10 mouse cellular contexts compared by ENCODE assay signal in genomic region chr7:18962171-18962792, GRCm38 (mm10). TPM values are rescaled to one million over a fixed set of nuclear protein-coding genes. Genes with fewer than 3 reads are reported as not detected.
DNase-seq lines count a peak whose midpoint lies in the region; ATAC-seq and TF ChIP-seq lines count a peak whose summit lies in the region.
"Had no signal": no experiment of that assay in that cellular context is flagged by ENCODE, and none has a peak within 500 bp of the region (broad histone marks: within the 10 kb centered on the region; RNA-seq: fewer than 3 reads in every experiment).

No protein-coding gene starts in this region.

- no peak for DNase-seq in heart, adult 8-10 months (ENCODE audit: low spot score)
- DNase-seq in embryo, embryonic 11 days, result peak; percentile 53
- peak; percentile 46 for DNase-seq in hindbrain, postnatal 0 days (ENCODE audit: low spot score)
- no peak for DNase-seq in right cerebral cortex, postnatal 4 days
- no peak for DNase-seq in frontal cortex, postnatal 36 days (ENCODE audit: low spot score in 2 of 2)
- DNase-seq in cerebellum, postnatal 25 days, result no peak
- DNase-seq: gastrocnemius, postnatal 10 days had no signal

- 3% methylated on average over 17 of the region's 17 CpGs for WGBS in heart, embryonic 14.5 days
- WGBS in hindbrain, postnatal 0 days, result 8% methylated on average over 17 of the region's 17 CpGs

- no peak overlapping the region for H3K27ac ChIP-seq in heart, embryonic 14.5 days (replicated peaks in 1 of 2; ENCODE audit: control insufficient read depth in 1 of 2, insufficient read depth in 1 of 2, low read depth in 2 of 2, low read length in 2 of 2)
- no peak overlapping the region for H3K27ac ChIP-seq in hindbrain, postnatal 0 days

- H3K36me3 ChIP-seq in heart, embryonic 14.5 days (ENCODE audit: control insufficient read depth, insufficient read depth, low read length), result no peaks in the 10 kb centered on the region
- H3K36me3 ChIP-seq in hindbrain, postnatal 0 days (ENCODE audit: insufficient read depth, low read length), result no peaks in the 10 kb centered on the region; the same call in 1 of the 2 replicates
- no peaks in the 10 kb centered on the region for H3K36me3 ChIP-seq in myocyte (ENCODE audit: control insufficient read depth, insufficient read depth)

- no peak for ATAC-seq in heart, embryonic 14.5 days (ENCODE audit: insufficient number of reproducible peaks, insufficient read depth, low FRiP score, low read depth)
- no peak for ATAC-seq in hindbrain, postnatal 0 days

- no peak overlapping the region for H3ac ChIP-seq in myocyte (ENCODE audit: control insufficient read depth, insufficient read length)

- peaks cover 82% of the 10 kb centered on the region for H3K27me3 ChIP-seq in heart, embryonic 14.5 days (ENCODE audit: control insufficient read depth, insufficient read depth, low read length)
- H3K27me3 ChIP-seq in hindbrain, postnatal 0 days (ENCODE audit: insufficient read depth, low read length), result no peaks in the 10 kb centered on the region
- H3K27me3 ChIP-seq in myocyte (ENCODE audit: control insufficient read depth, insufficient read depth, insufficient read length), result peaks cover 24% of the 10 kb centered on the region

- H3K9me3 ChIP-seq in heart, embryonic 14.5 days (ENCODE audit: control insufficient read depth, low read length), result no peaks in the 10 kb centered on the region
- no peaks in the 10 kb centered on the region for H3K9me3 ChIP-seq in hindbrain, postnatal 0 days (ENCODE audit: low read length)

- peak overlapping the region; percentile 48 for H3K4me2 ChIP-seq in heart, embryonic 14.5 days (ENCODE audit: low read length)
- H3K4me2 ChIP-seq in hindbrain, postnatal 0 days (ENCODE audit: low read depth, low read length), result peak overlapping the region; percentile 56
- peak overlapping the region; percentile 30 for H3K4me2 ChIP-seq in myocyte (ENCODE audit: low read depth)

- peaks cover 0 to 13% of the 10 kb centered on the region in 2 experiments; a peak in 3 of 4 replicates for H3K4me1 ChIP-seq in heart, embryonic 14.5 days (ENCODE audit: control insufficient read depth in 2 of 2, insufficient read depth in 2 of 2, low read length in 2 of 2)
- peaks cover 16% of the 10 kb centered on the region for H3K4me1 ChIP-seq in hindbrain, postnatal 0 days (ENCODE audit: insufficient read depth, low read length)

- H3K79me2 ChIP-seq in myocyte (ENCODE audit: control insufficient read depth, insufficient read depth), result no peaks in the 10 kb centered on the region

- H3K4me3 ChIP-seq in heart, embryonic 14.5 days (ENCODE audit: control insufficient read depth in 1 of 2, insufficient read depth in 1 of 2, low read depth in 1 of 2, low read length in 2 of 2), result peak overlapping the region in 1 of 2 experiments; percentile 24; a peak in 2 of 4 replicates
- H3K4me3 ChIP-seq in hindbrain, postnatal 0 days (ENCODE audit: low read length), result peak overlapping the region; percentile 20
- no peak overlapping the region for H3K4me3 ChIP-seq in myocyte

- no peak for TF ChIP-seq CTCF in hindbrain, postnatal 0 days (IDR thresholded peaks at IDR 0.05; ENCODE audit: low read depth)

- no peak overlapping the region for H3K9ac ChIP-seq in heart, embryonic 14.5 days (ENCODE audit: low read length)
- peak overlapping the region; percentile 24 for H3K9ac ChIP-seq in hindbrain, postnatal 0 days (replicated peaks; ENCODE audit: low read length)

- TF ChIP-seq POLR2A in myocyte (IDR thresholded peaks at IDR 0.05; ENCODE audit: insufficient read length, low read depth), result no peak

TF ChIP-seq in myocyte, 11 proteins besides CTCF, POLR2A, EP300 and RAD21:
- TF ChIP-seq CEBPB (IDR thresholded peaks at IDR 0.05; ENCODE audit: insufficient read depth, poor library complexity, severe bottlenecking), result no peak

RNA-seq across cellular contexts. Expression of gene Nanos2, which starts 24.9 kb away (rescaled TPM):
- polyA plus RNA-seq in heart, embryonic 14.5 days (2014; fragmentation: Nextera tagmentation; extraction: Ambion mirVana), result not detected in 2 replicates
- total RNA-seq in heart, adult 8-10 months (2022), result not detected
- total RNA-seq in hindbrain, postnatal 0 days (2014; rRNA removed), result 1.3 and 2.6 TPM in 2 replicates
- 1.6 TPM in 2 replicates for polyA plus RNA-seq in hindbrain, postnatal 0 days (2015; fragmentation: Nextera tagmentation; extraction: Ambion mirVana)
- polyA plus RNA-seq in myocyte (2012; fragmentation: generic; extraction: Trizol), result not detected
- total RNA-seq: gastrocnemius, postnatal 10 days had no signal
- polyA plus RNA-seq: C2C12 had no signal

RNA-seq across cellular contexts. Expression of gene Mypop, which starts 28.8 kb away (rescaled TPM):
- 1.3 and 1.6 TPM in 2 replicates for polyA plus RNA-seq in heart, embryonic 14.5 days (2014; fragmentation: Nextera tagmentation; extraction: Ambion mirVana)
- 1 to 10 TPM; 3.6 to 4.3 (median 4.3) TPM for total RNA-seq in heart, adult 8-10 months (2022)
- total RNA-seq in hindbrain, postnatal 0 days (2014; rRNA removed), result 22.5 and 26.1 TPM in 2 replicates
- 5.6 and 6.0 TPM in 2 replicates for polyA plus RNA-seq in hindbrain, postnatal 0 days (2015; fragmentation: Nextera tagmentation; extraction: Ambion mirVana)
- polyA plus RNA-seq in myocyte (2012; fragmentation: generic; extraction: Trizol), result 10.4 TPM

RNA-seq across cellular contexts. Expression of gene Nova2, which starts 36.6 kb away (rescaled TPM):
- polyA plus RNA-seq in heart, embryonic 14.5 days (2014; fragmentation: Nextera tagmentation; extraction: Ambion mirVana), result 0.57 and 0.88 TPM in 2 replicates
- total RNA-seq in heart, adult 8-10 months (2022), result 1 to 10 TPM; 3.2 to 5.5 (median 5.1) TPM
- total RNA-seq in hindbrain, postnatal 0 days (2014; rRNA removed), result 18.3 and 19.8 TPM in 2 replicates
- 9.2 and 9.7 TPM in 2 replicates for polyA plus RNA-seq in hindbrain, postnatal 0 days (2015; fragmentation: Nextera tagmentation; extraction: Ambion mirVana)
- polyA plus RNA-seq in myocyte (2012; fragmentation: generic; extraction: Trizol), result 0.06 TPM

RNA-seq across cellular contexts. Expression of gene Irf2bp1, which starts 41.6 kb away (rescaled TPM):
- 14.8 and 17.8 TPM in 2 replicates for polyA plus RNA-seq in heart, embryonic 14.5 days (2014; fragmentation: Nextera tagmentation; extraction: Ambion mirVana)
- 10 to 100 TPM; 20.6 to 24.3 (median 22.9) TPM for total RNA-seq in heart, adult 8-10 months (2022)
- 128 and 140 TPM in 2 replicates for total RNA-seq in hindbrain, postnatal 0 days (2014; rRNA removed)
- 20.0 and 22.4 TPM in 2 replicates for polyA plus RNA-seq in hindbrain, postnatal 0 days (2015; fragmentation: Nextera tagmentation; extraction: Ambion mirVana)
- 27.6 TPM for polyA plus RNA-seq in myocyte (2012; fragmentation: generic; extraction: Trizol)

RNA-seq across cellular contexts. Expression of gene Ccdc61, which starts 52.1 kb away (rescaled TPM):
- polyA plus RNA-seq in heart, embryonic 14.5 days (2014; fragmentation: Nextera tagmentation; extraction: Ambion mirVana), result 12.2 and 14.3 TPM in 2 replicates
- 10 to 100 TPM in 1 of 4 experiments, 1 to 10 TPM in 3; 7.4 to 10.7 (median 8.9) TPM for total RNA-seq in heart, adult 8-10 months (2022)
- total RNA-seq in hindbrain, postnatal 0 days (2014; rRNA removed), result 22.0 and 31.5 TPM in 2 replicates
- polyA plus RNA-seq in hindbrain, postnatal 0 days (2015; fragmentation: Nextera tagmentation; extraction: Ambion mirVana), result 32.9 and 35.2 TPM in 2 replicates
- polyA plus RNA-seq in myocyte (2012; fragmentation: generic; extraction: Trizol), result 7.7 TPM

Comparison
In these comparisons a context has a peak if more than half of its experiments do, and no peak if none do; other contexts are left out.
1. DNase-seq: peak in embryo, embryonic 11 days (single experiment) and hindbrain, postnatal 0 days (single experiment); none in heart, adult 8-10 months (single experiment), right cerebral cortex, postnatal 4 days (single experiment), frontal cortex, postnatal 36 days (0 of 2) and cerebellum, postnatal 25 days (0 of 2).
2. Peak in every context shown above with its lines, with median percentiles within 50 percentile points of each other: H3K4me2 ChIP-seq.